Mouse (Mus musculus) thymus, adult 18-20 months (tissue): Measurements from ENCODE around the gene Tbc1d2.

Source experiments
- DNase-seq, 2 experiments: peaks; one replicate each; pipeline ENCODE4 v3.0.0; 2022; ENCODE audit warnings: mixed read lengths in 2 of 2

Tbc1d2 gene

DNA sequence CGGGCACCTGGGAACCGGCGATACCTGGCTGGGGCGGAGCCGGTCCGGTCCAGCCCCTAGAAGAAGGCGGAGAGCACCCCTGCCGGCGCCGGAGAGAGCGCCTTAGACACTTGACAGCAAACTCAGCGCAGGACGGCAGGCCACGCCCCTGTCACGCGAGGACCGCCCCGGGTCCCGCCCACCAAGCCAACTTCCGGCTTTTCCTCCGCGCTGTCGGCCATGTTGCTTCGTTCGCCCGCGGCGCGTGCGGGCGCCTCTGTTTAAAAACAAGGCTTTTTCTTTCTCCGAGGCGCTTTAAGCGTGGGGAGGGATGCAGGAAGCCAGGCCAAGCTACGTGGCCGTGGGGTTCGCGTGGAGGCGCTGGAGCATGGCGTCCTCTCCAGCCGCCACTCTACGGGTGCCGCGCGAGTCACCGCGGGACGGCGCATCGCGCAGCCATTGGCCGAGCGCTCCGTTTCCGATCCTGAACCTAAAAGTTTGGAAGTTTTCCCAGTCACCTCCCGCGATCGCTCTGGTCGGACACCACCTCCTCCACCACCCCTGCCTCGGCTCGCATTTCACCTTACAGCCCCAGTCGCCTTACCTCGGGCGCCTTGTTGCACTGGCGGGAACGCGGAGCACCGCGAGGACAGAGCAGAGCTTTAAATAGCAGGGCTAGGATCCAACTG, at the start of gene Tbc1d2:
Gene Tbc1d2 (minus strand): TSS at position 124 of the 668 bp plus-strand sequence.
- peak; percentile 87 to 89 for DNase-seq

DNA sequence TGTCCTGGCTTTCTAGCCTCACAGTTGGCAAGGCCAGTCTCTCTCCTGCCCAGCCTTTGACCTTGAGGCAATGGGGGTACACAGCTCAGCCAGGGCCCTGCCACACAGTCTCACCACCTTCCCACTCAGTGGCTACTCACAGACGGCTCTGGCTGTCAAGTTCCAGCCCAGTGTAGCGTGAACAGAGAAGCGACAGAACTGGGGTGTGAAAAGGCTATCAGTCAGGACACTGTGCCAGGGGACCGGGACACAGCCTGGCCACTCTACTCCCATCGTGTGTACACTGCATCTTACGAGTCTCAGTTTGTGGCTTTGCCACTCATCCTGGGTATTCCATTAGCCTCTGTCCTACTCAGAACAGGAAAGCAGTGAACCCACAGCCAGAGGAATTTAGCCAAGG, 46.5 kb upstream of the Tbc1d2 start:
- DNase-seq, result no peak

DNA sequence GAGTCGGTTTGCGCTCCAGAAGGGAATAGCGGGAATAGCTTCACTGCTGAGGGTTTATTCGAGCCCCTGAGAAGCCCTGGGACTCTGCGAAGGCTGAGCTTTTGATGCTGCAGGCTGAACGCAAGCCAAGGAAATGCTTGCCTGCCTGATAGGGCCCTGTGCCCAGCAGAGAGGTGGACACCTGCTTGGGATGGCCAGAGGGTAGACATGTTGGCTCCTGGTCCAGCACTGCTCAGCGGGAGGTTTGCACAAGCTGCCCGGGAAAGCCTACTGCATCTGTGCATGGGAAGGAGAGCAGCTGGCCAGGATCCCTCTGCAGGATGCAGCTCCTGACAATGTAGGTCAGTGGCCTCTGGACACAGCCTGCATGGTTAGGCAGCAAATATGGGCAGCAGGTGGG, 40.6 kb upstream of the Tbc1d2 start:
- no peak for DNase-seq

DNA sequence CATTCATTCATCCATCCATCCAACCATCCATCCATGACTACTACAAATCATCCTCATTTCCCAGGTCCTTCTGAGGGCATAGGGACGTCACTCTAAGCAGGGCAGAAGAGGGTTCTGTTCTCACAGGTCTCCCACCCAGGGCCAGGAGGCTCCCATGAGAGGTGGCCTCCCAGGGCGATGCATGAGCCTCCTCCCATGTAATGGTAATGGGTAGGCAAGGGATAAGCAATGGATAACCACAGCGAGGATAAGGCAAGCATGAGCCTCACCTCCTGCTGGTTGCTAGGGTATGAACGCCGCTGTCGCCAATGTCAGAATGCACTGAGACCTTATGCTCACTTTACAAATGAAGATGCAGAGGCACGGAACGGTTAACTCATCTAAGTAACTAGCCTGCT, 40.0 kb upstream of the Tbc1d2 start:
- DNase-seq, result no peak

DNA sequence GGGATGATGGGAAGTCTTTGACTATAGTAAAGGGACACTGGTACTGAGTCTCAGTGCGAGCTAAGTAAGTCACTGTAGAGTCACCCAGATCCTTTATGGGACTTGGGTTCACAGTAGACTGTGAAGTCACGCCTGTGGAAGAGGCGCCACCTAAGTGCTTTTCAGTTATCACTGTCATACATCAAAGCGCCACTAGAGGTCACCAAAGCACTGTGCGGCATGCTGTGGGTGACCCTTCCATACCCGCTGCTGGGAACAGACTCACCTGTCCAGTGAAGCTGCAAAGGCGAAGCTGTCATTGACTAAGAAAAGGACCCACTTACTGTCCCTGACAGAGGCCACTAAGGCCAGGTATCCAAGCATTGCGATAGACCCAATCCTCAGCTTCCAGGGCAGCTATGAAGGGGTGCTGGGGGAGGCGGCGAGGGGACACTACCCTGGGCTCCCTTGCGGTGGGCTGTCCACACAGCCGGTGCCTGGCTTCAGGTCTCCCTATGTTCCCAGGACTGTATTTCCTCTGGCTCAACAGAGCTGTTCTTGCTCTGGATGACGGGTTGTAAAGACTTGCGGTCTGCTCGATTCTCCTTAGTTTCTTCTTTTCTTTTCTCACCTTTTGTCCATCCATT, 39.5 kb upstream of the Tbc1d2 start:
- DNase-seq, result peak; percentile 26 to 28

DNA sequence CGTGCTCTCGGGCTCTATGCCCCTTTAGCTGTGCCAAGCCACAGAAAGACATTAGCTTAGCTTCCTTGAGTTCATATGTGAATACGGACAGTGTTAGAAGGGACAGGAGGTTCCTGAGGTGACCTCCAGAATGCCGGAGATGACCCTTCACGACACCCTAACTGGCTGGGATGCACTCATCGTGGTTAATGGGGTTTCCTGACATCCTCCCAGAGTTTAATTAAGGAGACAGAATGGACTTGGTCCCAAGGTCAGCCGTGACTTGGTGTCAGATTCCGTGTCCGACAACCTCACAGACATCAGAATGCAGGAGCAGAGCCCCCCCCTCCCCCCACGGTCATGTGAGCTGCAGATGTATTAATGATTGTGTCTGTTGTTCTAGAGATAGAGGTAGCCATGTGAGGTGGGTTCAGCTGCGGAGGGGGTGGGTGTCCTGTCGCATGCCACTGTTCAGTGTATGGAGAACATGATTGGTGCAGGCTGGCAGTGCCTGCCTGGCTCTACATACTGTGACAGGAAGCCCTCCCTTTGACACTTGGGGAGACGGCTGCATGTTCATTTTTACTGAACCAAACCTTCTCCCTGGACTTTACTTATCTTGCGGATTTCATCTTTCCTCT, 38.3 kb upstream of the Tbc1d2 start:
- no peak for DNase-seq

DNA sequence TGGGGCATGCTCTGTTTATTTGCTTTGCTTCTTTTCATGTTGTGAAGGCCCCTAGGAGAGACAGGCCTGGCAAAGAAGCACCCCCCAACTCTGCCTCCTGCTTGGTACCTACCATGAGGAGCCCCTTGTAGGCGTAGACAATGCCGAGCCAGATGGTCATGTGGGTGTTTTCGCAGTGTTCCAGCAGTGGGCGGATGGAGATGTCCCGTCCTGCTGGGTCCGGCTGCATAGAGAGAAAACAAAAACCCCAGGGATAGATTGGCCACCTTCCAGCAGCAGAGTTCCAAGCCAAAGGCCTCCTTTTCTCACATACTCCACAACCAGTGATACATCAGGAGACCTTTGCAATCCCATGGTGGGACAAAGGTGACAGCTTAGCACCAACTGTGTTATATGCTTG, 34.2 kb upstream of the Tbc1d2 start:
- no peak for DNase-seq

DNA sequence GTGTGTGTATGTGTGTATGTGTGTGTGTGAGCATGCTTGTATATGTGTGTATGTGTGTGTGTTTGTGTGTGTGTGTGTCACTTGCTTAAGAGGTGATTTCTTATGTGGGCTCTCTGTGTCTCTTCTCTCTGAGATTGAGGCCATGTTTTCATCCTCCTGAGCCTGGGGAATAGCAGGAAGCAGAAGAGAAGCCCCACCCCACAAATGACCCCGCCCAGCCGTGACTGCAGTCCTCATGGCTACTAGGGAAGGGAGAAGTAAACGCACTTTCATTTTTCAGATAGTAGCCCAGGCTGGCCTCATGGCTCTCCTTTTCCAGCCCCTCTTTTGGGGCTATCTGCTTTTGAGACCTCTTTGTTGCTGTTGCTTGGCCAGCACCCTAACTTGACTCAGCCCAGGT, 26.6 kb upstream of the Tbc1d2 start:
- DNase-seq, result no peak

DNA sequence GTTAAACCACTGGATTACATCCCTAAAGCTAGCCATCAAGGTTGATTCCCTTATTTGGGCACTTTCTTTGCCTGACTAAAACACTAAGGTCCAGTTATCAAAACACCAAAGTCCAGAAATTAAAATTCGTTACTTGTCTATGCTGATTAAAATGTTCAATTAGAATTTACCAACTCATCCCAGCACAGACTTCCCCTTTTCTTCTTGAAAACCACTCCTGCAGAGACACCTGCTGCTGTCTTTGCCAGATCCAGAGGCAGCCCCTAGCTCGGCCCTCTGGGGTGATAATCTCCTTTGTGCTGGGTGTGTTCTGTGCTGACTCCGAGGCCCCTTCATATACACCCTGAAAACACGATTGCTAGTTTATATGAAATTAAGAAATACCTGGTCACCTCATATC, 26.0 kb upstream of the Tbc1d2 start:
- DNase-seq, result no peak

DNA sequence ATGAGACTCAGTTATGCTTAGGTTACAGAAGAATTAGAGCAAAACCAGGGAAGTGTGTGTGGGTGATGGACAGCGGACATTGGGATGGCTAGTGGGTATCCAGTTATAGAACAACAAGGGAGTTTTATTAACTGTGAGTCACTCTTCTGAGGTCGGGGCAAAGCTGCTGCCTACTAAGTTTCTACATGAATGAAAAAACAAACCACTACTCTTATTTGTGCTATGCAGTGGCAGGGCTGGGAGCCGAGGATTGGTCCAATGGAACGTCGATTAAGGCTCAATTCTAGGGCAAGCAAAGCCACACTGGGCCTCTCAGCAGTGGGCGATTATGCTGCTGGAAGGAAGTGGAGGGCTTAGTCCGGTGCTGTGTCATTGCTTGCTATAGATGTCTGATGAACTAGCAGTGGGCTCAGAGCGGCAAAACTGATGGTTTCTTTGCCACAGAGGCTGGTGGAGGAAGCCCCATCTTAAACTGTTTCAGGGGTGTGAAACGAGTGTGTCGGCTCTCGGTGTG, 25.3 kb upstream of the Tbc1d2 start:
- no peak for DNase-seq

DNA sequence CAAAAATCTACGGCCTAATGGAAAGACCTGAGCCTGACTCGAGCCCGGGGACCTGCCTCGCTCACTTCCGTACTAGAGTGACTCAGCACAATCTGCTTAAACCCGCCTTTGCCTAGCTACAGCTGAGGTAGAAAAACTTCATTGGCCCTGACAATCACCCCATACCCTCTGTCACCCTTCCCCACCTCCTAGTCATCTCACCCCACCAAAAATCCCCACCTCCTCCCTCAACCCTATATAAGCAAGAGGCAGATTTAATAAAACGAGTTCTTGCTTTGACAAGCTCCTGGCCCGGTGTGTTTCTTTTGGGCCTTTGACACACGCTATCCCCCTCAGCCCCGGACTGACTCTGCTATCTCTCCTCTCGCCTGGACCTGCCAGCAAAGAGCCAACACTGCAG, 18.6 kb upstream of the Tbc1d2 start:
- DNase-seq, result no peak

DNA sequence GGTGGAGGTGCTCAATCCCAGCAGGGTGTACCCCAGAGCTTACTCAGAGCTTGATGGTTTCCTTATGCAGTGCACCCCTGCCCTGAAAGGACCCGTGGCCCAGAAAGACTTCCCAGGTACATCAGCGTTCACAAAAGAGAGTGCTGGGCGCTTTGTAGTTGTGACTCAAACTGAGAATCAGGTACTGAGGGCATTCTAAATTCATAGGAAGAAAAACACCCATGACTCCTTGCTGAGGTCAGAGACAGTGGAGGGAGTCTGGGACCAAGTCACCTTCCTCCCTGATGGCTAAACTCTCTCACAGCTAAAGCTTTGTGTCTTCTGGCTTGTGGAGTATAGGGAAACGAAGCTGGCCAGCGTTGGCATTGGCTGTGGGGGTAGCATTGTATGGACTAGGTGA, 16.4 kb upstream of the Tbc1d2 start:
- DNase-seq, result no peak

DNA sequence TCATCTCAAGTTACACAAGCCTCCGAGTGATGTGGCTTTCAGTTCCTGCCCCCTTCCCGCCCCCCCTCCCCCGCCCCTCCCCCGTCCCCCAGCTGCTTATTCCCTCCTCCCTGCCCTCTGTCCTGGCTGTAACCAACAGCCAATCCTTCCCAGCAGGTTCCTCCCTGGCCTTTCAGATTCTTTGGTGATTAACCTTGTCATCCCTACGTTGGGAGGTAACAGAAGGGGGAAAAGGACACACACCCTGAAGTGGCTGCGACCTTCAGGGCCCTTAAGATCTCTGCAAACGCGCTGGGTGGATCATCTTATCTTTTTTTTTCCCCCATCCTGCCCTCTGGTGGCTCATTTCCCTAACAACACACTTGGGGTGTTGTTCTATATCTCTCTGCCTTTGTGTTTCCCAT, 15.4 kb upstream of the Tbc1d2 start:
- DNase-seq, result no peak

DNA sequence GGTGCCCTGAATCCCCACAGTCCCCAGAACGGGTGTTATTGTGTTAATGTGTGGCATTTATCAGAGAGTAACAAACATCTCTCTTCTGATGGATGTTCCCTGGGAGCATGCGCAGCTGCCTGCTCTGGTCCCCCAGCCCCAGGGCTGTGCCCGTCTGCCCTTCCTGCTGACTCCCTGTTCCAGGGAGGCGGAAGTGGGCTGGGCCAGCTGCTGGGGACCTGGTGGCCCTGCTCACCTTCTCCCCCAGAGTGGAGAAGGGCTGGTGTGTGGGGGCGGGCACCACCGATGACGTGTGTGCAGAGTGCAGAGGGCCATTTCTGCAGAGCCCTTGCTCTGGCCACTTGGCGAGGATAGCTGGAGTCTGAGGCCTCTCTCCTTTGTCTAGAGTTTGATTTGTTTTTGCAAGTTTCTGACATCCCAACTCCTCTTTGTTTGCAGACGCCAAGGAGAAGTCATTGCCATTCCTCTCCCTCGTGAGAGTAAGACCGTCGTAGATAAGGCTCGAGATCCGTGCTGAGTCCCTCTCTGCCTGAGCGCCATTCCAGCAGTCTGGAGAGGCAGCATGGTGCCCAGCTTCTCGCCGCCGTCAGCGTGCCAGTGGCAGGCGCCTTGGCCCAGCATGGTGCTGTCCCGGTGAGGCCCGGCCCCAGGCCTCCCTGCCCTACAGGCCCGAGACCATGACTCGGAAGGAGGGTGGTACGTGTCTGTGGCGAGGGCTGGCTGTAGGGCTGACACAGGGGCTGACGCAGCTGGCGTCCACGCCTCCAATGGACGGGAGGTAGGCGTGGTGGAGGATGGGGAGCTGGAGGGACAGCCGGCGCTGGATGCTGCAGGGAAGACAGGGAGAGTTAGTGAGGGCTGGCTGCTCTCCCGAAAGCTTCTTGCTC, 14.4 kb upstream of the Tbc1d2 start:
- DNase-seq, result no peak

DNA sequence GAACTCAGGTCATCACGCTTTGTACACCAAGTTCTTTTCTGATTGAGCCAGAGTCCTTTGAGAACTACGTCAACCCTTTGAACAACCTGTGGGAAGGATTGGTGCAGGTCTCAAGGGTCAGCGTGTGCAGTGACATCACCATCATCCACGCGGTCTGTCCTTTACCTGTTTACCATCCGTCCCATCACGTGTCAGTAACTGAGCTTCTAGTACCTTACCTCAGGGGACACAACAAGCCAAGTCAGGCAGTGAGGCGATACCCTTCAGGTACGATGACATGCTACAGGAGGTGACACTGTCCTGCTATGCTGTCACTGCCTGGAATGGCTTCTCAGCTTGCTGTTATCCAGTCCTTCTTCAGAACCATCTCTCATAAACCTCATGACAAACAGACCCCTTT, 11.4 kb upstream of the Tbc1d2 start:
- DNase-seq, result no peak

DNA sequence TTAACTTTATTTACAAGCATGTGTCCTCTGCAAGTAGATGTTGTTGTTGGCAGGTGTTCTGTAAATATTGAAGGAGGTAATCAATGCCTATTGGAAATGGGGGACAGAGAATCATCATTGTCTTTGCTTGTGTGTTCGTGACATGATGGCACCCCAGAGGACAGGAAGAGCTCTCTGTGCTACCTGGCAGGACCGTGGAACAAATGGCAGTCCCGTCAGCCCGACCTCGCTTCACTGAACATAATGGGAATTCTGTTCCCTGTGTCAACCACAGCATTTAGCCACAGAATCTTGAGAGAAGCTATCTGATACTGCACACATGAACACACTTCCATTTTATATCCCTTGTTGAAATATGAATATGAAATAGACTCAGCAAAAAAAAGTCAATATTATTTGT, 8.9 kb upstream of the Tbc1d2 start:
- no peak for DNase-seq

DNA sequence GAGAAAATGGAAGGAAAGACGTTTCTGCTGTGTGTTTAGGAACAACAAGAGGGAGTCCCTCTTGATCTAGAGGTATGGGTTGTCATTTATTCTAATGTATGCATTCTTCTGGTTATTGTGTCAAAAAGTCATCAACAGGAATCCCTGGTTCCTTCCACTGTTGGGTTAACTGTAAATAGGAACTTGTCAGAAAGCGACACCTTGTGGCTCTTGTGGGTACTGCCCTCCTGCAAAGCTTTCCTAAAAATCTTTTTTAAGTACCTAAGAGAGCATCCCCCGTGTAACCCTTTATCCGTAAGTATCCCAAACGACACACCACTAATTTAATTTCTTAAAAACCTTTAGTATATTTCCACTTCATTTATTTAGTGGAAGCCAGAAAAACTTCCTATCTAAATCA, 7.1 kb upstream of the Tbc1d2 start:
- DNase-seq, result peak in 1 of 2 experiments; percentile 34

DNA sequence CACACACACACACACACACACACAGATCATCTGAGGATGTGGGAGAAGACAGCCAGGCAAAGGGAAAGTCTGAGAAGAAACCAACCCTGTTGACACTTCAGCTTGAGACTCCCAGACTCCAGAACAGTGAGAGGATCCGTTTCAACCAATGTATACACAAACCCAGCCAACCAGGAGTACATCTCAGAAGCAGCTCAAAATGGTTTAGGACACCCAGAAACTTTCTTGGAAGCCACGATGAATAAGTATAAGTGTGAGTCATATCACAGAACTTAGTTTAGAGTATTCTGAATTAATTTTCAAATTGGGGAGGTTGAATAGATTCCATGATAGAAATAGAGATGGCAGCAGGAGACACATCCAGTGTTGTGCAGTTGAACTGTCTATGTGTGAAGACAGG, 5.9 kb upstream of the Tbc1d2 start:
- DNase-seq, result no peak

DNA sequence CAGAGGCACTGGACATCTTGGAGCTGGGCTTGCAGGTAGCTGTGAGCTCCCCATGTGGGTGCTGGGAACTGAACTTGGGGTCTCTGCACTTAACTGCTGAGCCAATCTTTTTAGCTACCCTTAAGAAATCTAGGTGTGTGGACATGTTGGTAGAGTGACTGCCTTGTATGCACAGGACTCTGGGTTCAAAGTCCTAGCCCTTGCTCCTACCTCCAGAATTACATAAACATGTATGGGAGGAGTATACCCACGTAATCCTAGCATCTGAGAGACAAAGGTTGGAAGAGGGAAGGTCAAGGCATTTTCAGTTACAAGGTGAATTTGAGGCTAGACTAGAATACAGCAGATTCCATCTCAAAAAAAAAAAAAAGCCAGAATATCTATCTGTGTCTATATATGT, 5.3 kb upstream of the Tbc1d2 start:
- DNase-seq, result no peak

DNA sequence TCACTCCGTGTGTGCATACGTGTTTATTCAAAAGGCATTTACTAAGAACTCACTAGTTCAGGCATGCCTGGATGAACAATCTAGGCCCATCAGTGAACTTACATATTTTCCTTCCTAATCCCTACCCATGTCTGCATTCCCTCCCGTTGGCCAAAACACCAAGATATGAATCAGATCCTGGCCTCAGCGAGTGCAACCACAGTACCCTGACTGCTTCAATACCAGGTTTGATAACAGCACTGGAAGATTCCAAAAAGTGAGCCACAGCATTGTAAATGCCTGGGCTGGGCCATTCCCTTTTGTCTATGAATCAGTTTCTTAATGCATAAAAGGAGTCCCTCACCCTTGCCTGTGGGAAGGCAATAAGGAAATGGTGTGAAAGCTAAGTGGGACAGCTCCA, 848 bp downstream of the Tbc1d2 start:
- no peak for DNase-seq

DNA sequence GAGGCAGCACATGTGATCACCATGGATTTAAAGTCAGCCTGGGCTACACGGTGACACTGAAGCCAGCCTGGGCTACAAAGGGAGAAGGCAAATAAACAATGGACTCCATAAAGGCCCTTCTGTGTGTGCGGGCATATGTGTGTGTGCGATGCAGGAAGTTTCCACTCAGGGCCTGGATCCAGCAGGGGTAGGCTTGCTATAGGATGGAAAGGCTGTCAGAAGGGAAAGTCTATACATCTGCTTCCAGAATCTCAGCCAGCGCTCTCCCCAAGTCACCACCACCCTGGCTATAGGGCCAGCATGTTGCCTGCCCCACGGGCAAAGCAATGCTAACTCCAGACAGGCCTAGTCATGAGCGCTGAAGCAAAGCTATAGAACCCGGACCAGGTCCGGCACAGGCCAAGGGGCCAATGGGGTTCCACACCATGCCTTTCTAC, 6.3 kb downstream of the Tbc1d2 start:
- no peak for DNase-seq

DNA sequence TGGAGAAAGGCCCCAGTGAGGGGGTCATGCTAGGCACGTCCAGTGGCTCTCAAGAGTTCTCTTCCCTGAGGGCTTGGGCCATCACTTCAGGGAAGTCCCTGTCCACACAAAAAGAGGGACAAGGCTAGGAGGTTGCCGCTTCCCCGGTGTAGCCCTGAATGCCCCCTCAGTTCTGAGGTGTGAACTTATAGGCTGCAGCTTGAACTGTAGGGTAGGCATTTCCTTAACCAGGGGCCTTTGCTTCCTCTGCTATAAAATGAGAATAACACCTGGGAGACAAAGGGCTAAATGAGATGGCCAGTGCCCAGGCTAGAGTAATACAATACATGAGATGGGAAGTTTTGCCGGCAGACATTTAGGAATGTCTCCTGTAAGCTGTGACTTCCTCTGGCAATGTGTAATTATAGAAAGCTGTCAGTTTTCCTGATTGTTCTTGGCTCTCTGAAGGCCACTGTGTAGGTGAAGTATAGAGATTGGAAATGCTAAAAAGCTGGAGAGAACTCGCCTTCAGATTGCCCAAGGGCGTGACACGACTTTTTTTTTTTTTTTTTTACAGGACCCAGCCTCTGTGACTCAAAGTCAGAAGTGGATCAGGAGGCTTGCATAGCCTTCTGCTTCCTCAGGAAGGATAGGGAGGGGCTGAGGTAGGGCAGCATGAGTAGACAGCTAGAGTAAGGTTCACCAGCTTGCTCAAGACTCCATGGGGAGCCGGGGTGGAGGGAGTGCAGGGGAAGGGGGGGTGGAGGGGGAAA, 6.9 kb downstream of the Tbc1d2 start:
- no peak for DNase-seq

DNA sequence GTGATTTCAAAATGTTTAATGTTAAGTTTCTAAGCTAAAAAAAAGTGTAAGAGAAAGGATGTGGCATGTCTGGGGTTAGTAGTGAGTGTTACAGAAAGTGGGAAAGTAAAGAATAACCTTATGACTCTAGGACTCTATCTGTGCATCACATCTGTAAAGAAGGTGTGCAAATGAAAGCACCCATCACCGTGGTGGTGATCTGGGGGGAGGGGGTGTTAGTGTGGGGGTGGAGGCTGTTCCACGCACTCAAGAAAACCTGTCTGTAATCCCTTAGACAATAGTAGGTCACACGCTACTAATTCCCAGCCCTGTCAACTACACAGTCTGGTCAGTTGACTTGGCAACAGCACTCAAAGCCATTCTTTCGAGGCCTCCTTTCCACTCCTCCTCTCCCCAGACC, 8.7 kb downstream of the Tbc1d2 start:
- no peak for DNase-seq
